Mouse (Mus musculus) cerebellum, adult 18-20 months (tissue): ENCODE data around the gene Gfy.

ENCODE experiments used
- DNase-seq, 2 experiments: peaks; one replicate each; pipeline ENCODE4 v3.0.0; 2021

Gene Gfy

GRCm38 (mm10) chr7:45147267-45147666, 32.1 kb downstream of the Gfy start:
- DNase-seq = no peak

DNA sequence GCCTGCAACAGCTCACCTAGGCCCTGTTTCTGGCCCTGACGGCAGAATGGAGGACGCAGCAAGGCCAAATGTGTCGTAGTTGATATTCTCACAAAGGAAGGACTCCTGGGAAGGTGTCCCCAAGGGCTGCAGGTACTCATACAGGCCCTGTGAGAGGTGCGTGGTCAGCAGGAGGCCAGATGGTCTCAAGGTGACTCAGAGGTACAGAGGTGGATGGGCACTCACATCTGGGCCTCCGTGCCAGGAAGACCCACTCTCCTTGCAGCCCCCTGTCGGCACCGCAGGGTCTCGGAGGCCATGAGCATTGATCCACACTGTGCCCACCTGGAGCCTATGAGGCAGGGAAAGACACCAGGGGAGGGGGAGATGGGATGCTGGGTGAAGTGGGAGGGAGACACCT, 33.9 kb downstream of the Gfy start:
- DNase-seq = no peak

DNA sequence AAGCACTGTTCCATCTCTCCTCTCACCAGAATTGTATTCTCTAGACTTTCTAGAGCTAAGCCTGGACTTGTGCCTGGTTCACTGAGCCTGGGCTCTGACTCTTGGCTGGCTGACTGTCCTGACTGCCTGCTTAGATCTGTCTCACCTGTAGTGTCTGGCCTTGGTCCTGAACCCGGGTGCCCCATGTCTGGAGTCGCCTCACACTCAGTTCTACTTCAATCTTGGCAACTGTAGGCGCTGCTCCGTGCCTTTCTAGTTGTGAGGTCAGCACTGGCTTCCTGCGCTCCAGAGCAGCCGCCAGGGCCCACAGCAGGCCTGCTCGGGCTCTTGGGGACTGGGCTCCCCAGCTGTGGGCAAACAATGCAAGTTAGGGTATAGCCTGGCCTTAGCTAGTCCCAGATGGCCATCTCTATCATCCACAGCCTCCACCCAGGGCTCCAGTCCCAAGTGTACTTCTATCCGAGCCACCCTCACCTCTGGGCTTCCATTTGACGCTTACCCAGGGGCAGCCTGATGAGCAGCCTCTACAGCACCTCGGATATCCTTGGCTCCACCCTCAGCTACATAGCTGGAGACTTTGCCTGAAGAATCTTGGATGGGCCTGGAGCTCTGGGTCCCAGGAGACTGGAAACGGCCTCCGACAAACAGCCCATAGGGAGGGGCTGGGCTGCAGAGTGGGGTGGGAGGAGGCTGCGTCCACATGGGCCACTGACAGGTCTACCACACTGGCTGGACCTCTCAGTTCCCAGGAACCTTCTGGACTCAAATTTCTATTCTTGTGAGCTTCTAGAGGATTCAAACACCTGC, 34.8 kb downstream of the Gfy start:
- DNase-seq = no peak

GRCm38 (mm10) chr7:45141914-45142313, 37.5 kb downstream of the Gfy start:
- DNase-seq = no peak

GRCm38 (mm10) chr7:45141319-45141718, 38.0 kb downstream of the Gfy start:
- DNase-seq = no peak

DNA sequence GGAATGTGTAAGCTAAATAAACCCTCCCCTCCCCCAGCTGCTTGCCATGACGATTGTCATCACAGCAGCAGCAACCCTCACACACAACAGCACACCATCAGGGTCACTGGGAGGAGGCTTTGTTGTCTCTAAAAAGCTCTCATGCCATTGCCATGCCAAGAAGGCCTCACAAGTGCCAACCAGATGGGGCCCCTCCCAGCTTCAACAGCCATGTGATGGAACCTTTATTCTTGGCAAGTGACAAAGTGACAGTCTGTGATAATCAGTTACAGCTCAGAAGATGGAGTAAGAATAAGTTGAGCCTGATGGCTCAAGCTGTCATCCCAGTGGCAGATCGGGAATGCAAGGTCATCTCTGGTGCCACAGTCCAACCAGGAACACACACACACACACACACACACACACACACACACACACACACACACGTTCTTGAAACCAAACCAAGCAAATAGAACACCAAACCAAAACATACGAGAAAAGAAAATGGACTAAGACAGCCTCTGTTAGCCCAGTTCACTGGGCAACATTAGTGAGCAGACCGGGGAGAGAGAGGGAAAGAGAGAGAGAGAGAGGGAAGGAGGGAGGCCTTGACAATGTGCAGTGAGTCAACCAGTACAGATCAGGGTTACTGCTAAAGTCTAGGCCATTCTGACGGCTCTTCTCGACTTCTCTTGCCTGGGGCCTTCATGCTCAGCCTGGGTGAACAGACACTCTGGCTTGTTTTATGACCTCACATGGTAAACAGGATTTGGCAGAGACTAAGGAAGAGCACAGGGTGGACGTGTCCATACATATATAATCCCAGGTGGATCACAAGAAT, 39.3 kb downstream of the Gfy start:
- DNase-seq = no peak

DNA sequence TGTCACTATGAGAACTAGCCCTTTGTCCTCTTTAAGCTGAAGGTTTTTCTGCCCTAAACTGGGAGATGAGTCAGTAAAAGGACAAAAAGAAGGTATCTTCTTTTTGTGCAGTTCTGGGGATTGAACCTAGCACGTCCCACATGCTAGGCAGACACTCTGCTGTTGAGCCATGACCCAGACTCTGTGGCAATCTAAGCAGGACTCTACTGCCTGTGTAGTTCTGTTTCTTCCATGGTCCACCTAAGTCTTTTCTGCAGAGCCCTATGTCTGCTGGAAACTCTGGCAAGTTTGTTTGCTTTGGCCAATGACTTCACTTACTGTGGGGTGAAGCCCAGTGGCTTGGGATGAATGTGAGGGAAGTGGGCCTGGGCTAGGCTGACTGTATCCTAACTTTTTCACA, 41.0 kb downstream of the Gfy start:
- no peak for DNase-seq

DNA sequence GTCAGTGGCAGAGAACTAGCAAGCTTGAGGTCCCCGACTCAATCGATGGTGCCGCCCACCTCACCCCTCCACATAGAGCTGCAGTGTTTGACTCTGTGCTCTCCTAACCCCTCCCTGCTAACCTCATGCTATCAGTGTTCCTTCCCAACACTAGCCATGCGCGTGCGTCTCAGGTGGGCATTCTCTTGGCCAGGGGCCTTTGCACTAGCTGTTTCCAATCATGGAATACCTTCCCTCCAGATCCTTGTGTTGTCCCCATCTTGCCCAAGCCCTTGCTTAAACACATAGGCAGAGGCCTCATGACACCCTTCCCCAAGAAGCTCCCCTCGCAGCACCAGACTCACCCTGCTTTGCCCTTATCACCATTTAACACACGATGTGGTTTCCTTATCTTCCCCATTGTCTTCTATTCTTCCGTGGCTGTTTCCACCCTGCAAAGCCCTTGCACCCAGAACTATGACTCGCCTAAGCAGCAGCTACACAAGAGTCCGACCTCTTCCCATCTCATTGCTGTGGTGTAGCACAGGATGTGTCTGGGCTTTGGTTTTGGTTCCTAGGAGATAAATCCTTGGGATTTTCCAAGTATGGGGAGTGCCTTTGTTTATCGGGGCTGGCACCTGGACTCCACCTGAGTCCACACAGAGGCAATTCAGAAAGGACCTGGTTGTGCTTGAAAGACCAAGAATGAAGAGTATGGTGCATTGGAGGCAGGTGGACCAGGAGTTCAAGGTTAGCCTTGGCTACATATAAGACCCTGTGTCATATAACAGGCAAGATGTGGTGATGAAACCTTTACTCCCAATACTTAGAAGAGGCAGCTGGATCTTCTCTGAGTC, 42.0 kb downstream of the Gfy start:
- no peak for DNase-seq

DNA sequence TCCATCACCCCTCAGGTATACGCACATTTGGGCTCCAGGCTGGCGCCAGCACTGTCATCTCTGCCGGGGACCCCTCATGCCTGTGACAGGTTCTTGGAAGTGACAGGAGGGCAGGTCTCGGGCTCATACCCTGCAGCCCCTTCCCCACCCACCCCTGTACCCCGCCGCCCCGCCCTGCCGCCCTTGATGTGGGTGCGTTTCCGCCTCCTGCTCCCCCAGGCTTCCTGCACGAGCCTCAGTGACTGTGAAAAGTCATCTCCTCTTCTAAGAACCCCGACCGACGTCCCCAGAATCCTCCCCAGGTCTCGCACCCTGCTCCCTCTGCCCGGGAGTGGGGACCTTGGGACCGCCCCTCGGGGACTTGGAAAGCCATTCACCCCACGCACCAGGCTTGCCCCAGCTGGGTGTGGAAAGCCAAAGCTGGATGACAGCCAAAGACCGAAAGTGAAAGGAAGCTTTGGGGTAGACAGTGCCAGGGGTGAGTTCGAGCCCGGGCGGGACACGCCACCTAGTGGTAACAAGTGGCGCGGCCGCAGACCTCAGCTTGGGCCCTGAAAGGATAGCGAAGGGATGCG, 43.3 kb downstream of the Gfy start, which contains the start of the genes Gm45713 and Flt3l:
Gene Gm45713, minus strand, starts transcription at position 239 of the 575 bp plus-strand sequence.
Gene Flt3l, minus strand, starts transcription at position 440 of the 575 bp plus-strand sequence.
- DNase-seq = peak; percentile 91 to 94

DNA sequence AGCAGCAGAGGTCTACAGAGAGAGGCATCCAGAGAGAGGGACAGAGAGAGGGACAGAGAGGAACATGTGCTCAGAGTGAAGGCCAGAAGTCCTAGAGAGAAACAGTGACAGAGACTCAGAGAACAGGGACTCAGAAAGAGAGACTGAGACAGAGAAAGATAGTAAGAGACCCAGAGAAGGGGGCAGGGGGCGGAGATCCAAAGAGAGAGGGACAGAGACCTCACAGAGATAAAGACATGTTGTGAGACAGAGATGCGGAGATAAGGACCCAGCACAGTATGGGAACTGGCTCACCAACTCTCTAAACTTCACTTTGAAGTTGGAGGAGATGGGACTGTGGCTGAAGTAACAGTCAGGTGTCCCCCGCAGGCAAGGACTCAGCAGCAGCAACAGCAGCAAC, 44.0 kb downstream of the Gfy start:
- no peak for DNase-seq

DNA sequence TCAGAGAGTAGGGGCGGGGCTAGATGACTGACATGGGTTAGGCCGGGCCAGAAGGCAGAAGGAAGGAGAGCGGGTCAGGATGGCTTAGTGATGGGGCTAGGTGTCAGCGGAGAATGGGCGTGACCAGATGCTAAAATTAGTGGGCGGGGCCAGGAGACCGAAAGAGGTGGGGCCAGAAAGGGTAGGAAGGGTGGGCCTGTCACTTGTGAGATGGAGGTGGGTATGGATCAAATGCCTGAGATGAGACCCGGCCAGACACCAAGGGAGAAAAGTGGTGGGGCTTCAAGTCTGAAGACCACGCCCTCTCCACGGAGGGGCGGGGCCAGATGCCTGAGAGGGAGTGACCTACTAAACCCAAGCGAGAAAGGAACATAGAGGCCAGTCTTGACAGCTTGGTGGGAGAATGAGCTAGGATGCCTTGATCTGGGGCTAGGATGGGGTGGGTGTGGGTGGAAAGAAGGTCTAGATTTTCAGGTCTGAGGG, 44.8 kb downstream of the Gfy start:
- no peak for DNase-seq

DNA sequence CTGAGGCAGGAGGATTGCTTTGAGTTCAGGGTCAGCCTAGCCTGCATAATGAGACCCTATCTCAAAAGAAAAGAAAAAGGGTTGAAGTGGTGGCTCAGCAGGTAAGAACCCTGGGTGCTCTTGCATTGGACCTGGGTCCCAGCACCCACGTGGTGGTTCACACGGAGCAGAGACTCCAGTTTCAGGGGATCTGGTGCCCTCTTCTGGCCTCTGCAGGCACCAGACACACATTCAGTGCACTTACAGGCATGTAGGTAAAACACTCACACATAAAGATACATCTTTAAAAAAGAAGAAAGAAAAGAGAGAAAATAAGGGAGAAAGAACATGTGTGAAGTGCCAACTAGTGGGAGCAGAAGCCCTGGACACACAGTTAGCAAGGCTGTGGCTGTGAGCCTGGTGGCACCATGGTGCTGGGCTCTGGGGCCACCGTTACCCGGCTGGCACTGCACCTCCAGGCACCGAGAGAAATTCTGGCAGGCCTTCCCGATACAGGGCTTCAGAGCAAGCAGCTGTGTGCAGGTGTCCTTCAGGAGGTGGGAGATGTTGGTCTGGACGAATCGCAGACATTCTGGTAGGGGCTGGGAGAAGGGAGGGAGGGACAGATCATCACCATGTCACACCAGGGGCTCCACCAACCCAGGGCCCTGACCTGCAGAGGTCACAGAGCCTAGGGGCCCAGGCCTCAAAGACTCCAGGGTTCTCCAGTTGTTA, 45.8 kb downstream of the Gfy start:
- no peak for DNase-seq

DNA sequence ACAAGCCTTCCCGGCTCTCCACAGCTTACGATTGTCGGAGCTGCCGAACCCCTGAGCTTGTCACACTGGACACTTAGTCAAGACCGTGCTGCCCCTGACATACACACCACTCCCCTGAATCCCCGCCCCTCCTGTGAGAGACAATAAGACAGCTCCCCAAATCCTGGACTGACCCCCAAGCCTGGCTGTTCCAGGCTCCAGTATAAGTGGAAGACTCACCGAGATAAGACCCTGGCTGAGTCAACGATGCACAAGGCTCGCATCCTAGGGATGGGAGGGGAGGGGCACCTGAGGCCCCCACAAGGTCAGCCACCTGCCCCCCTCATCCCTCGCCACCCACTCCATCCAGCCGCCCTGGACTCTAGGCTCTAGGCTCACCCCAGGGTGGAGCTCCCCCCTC, 47.5 kb downstream of the Gfy start:
- no peak for DNase-seq

DNA sequence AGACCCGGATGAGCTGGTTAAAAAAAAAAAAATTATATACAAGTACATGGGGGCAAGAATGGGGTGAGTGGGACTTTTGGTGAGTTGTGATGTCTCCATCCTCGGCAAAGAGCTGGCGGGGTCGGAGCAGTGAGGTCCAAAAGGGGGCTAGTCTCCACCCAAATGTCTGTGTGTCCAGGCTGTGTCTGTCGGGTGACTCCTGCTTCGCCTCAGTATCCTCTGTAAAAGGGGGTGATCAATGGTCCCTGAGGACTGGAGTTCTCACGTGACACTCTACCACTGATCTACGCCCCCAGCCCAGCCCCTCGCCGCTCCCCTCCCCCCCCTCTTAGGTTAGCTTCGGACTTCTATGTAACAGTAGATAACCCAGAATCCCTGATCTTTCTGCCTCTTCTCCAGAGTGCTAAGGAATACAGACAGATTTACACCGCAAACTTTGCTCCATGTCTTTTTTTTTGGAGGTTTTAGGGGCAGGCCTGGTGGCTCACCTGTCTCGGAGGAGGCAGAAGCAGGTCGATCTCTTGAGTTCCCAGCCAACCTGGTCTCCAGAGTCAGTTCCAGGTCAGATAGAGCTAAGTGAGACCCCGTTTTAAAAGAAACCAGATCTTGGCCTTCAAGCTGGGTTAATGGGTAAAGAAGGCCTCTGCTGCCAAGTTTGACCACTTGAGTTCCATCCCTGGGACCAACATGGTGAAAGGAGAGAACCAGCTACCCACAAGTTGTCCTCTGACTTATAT, 49.4 kb downstream of the Gfy start:
- DNase-seq = no peak

GRCm38 (mm10) chr7:45129318-45129717, 50.1 kb downstream of the Gfy start:
- no peak for DNase-seq

GRCm38 (mm10) chr7:45128624-45129246, 50.6 kb downstream of the Gfy start, which contains the start of gene Rpl13a:
TSS of gene Rpl13a (minus strand) at chr7:45128761.
- DNase-seq = peak; percentile 98 to 99

DNA sequence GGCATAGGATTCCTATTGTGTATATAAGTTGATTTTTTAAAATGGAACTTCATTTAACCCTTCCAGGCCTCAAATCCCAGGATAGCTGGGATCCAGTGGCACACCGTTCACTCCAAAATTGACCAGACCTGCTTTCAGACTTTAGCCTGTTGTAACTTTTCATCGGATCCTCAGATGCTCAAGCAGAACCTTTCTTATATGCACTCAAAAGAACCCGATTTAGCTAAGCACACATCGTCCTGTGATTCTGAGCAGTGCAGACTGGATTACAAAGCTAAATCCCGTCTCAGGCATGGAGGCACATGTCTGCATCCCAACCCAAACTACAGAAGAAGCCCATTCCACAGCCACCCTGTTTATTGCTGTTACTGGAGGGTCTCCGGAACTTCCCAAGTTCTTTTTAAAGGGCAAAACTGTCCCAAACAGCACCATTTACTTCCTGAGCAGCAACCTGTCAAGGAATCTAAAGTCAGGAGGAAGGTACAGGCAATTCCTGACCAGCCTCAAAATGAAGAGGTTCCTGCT, 51.6 kb downstream of the Gfy start:
- DNase-seq = no peak

DNA sequence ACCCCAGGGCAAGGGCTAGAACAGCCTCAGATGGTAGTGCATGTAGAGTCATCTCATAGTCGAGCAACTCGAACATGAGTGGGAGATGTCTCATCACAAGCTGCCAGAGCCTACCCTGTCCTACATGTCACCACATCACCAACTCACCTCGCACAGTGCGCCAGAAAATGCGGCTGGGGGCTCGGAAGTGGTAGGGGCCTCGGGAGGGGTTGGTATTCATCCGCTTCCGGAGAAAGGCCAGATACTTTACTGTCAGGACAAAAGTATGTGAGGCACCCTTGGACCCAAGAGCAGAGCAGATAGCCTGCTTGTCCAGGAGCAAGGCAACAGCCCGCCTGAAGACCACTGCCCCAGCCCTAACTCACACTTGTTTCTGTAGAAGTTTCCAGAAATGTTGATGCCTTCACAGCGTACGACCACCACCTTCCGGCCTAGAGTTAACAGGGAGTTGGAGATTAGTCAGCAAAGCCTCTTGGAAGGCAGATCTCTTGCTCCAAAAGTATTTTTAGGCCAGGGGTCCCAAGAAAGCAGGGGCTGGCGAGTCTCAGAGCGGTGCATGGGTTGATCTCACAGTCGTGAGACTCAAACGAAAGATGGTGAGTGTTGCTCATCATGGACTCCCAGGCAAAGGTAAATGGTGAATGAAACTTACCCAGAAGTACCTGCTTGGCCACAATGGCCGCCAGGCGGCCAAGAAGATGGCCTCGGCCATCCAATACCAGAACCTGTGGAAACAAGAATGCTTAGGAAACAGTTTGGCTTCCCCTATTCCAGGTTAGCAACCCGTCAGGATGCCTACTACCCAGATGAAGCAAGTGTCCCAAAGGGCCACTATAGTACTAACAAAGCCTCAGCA, 52.3 kb downstream of the Gfy start:
- DNase-seq = no peak
